Mouse (Mus musculus) ES-Bruce4 (cell line): ENCODE measurements at regions not wholly inside any gene's neighbourhood (a gene's known extent, or its start where the extent isn't known, plus 50 kb on each side); places are given as distances from the start of the nearest gene placed in this dataset.

Source experiments
- H3K27ac ChIP-seq: 2 replicates; pipeline ENCODE4 v1.5.1; 2012; ENCODE audit warnings: low read length, inconsistent platforms; ENCODE audit not compliant: insufficient read depth
- H3K27me3 ChIP-seq: 2 replicates; pipeline ENCODE4 v1.6.1; 2012; ENCODE audit warnings: mild to moderate bottlenecking, low read length, inconsistent platforms; ENCODE audit not compliant: control insufficient read depth, poor library complexity, insufficient read depth, severe bottlenecking
- H3K36me3 ChIP-seq: 2 replicates; pipeline ENCODE4 v1.6.1; 2012; ENCODE audit warnings: inconsistent platforms, mild to moderate bottlenecking, low read length, moderate library complexity; ENCODE audit not compliant: control insufficient read depth, poor library complexity, insufficient read depth, severe bottlenecking
- H3K4me1 ChIP-seq: one replicate; pipeline ENCODE4 v1.8.1; 2011; ENCODE audit warnings: low read length; ENCODE audit not compliant: control insufficient read depth, insufficient read depth
- H3K4me3 ChIP-seq: 2 replicates; pipeline ENCODE4 v1.5.1; 2011; ENCODE audit warnings: low read depth, mild to moderate bottlenecking, low read length
- H3K9ac ChIP-seq: 2 replicates; pipeline ENCODE4 v1.6.1; 2012; ENCODE audit warnings: low read depth, mild to moderate bottlenecking, inconsistent platforms; ENCODE audit not compliant: poor library complexity, severe bottlenecking
- H3K9me3 ChIP-seq: replicated peaks from 2 replicates; pipeline ENCODE4 v1.6.1; 2012; ENCODE audit warnings: mild to moderate bottlenecking, low read length, inconsistent platforms; ENCODE audit not compliant: control insufficient read depth, poor library complexity, insufficient read depth, severe bottlenecking
- CTCF ChIP-seq: IDR thresholded peaks from one replicate; pipeline ENCODE4 v1.8.1; 2011; ENCODE audit warnings: low read depth, low read length
- EP300 ChIP-seq: IDR thresholded peaks from 2 replicates; pipeline ENCODE4 v1.6.1; 2011; ENCODE audit warnings: low read depth, low read length; ENCODE audit not compliant: insufficient read depth
- POLR2A ChIP-seq: IDR thresholded peaks from one replicate; pipeline ENCODE4 v1.8.1; 2011; ENCODE audit warnings: low read length; ENCODE audit not compliant: insufficient read depth

DNA sequence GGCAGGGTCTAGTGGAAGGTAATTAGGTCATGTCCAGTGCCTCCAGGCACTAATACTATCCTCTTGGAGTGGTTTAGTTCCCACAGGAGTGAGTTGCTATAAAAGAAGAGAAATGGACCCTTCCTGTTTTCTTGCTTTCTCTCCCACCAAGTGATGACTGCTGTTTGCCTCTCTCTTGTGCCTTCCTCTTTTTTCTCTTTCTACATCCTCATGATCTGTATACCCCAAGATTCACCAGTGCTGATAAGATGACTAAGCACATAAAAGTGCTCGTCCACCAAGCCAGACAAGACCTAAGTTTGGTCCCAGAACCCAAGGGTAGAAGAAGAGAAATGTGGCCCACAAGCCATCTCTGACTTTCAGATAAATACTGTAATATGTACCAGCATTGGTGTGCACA is 265.7 kb downstream of the Sox4 start:
- no peak for TF ChIP-seq CTCF
- TF ChIP-seq POLR2A = no peak
- TF ChIP-seq EP300 = no peak
- Histone ChIP-seq H3K27me3 (no peaks in the 10 kb centered on the region), H3K9me3 (no peaks in the 10 kb centered on the region), H3K27ac (no peak overlapping the region), H3K9ac (no peak overlapping the region), H3K4me3 (no peak overlapping the region), H3K4me1 (peaks cover 2% of the 10 kb centered on the region), H3K36me3 (no peaks in the 10 kb centered on the region)

GRCm38 (mm10) chr13:28684311-28684710 is 269.2 kb downstream of the Sox4 start:
- Histone ChIP-seq H3K9me3 (no peaks in the 10 kb centered on the region), H3K4me1 (no peaks in the 10 kb centered on the region), H3K9ac (no peak overlapping the region), H3K27me3 (no peaks in the 10 kb centered on the region), H3K27ac (no peak overlapping the region), H3K36me3 (no peaks in the 10 kb centered on the region), H3K4me3 (no peak overlapping the region)
- TF ChIP-seq CTCF (no peak), POLR2A (no peak), EP300 (no peak)

GRCm38 (mm10) chr13:28680266-28680665 is 273.2 kb downstream of the Sox4 start:
- no peak overlapping the region for H3K27ac ChIP-seq
- H3K4me3 ChIP-seq = no peak overlapping the region
- no peaks in the 10 kb centered on the region for H3K36me3 ChIP-seq
- H3K4me1 ChIP-seq = no peaks in the 10 kb centered on the region
- TF ChIP-seq POLR2A (no peak), CTCF (no peak), EP300 (no peak)
- H3K9ac ChIP-seq = no peak overlapping the region
- H3K27me3 ChIP-seq = no peaks in the 10 kb centered on the region
- no peaks in the 10 kb centered on the region for H3K9me3 ChIP-seq

DNA sequence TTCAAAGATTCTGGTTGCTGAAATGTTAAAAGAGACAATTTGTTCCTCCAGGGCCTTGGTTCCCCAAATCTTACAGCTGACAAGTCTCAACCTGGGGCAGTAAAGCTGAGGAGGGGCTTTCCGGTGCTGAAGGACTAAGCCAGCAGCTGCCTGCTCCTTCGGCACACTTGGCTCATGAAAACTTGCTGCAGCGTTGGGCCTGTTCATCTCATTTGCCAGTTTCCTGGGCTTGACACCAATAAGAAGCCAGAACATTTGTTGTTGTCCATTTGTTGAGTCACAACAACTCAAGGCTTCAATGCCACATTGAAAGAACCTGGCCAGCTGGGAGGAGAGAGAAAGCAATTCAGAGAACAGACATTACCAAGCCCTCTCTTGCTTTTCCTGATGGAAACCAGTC is 279.9 kb downstream of the Sox4 start:
- Histone ChIP-seq H3K27me3 (no peaks in the 10 kb centered on the region), H3K9me3 (no peaks in the 10 kb centered on the region), H3K27ac (no peak overlapping the region), H3K9ac (no peak overlapping the region), H3K4me1 (no peaks in the 10 kb centered on the region), H3K4me3 (no peak overlapping the region), H3K36me3 (no peaks in the 10 kb centered on the region)
- TF ChIP-seq EP300 (no peak), CTCF (no peak), POLR2A (no peak)

GRCm38 (mm10) chr13:28671543-28671942 is 282.0 kb downstream of the Sox4 start:
- Histone ChIP-seq H3K4me3 (no peak overlapping the region), H3K27me3 (no peaks in the 10 kb centered on the region), H3K4me1 (no peaks in the 10 kb centered on the region), H3K9ac (no peak overlapping the region), H3K36me3 (no peaks in the 10 kb centered on the region), H3K9me3 (no peaks in the 10 kb centered on the region), H3K27ac (no peak overlapping the region)
- TF ChIP-seq CTCF (no peak), POLR2A (no peak), EP300 (no peak)

GRCm38 (mm10) chr13:28669832-28670585 is 283.5 kb downstream of the Sox4 start:
- H3K9ac ChIP-seq = no peak overlapping the region
- TF ChIP-seq CTCF (no peak), EP300 (no peak), POLR2A (no peak)
- no peaks in the 10 kb centered on the region for H3K27me3 ChIP-seq
- no peak overlapping the region for H3K4me3 ChIP-seq
- H3K4me1 ChIP-seq = no peaks in the 10 kb centered on the region
- H3K27ac ChIP-seq = no peak overlapping the region
- H3K36me3 ChIP-seq = no peaks in the 10 kb centered on the region
- H3K9me3 ChIP-seq = no peaks in the 10 kb centered on the region
